Mouse (Mus musculus) CH12.LX (cell line): ENCODE measurements around the gene Nat14. TPM values are rescaled to one million over a fixed set of nuclear protein-coding genes. Genes with fewer than 3 reads are reported as not detected.

Experiments used
- DNase-seq: peaks from one replicate; pipeline ENCODE4 v3.0.0-alpha.2; 2013; ENCODE audit errors: extremely low read depth
- H3K27ac ChIP-seq: 2 replicates; pipeline ENCODE4 v1.5.1; 2012; ENCODE audit warnings: low read depth, mild to moderate bottlenecking, control low read depth, moderate library complexity; ENCODE audit not compliant: insufficient read depth
- H3K27me3 ChIP-seq: replicated peaks from 2 replicates; pipeline ENCODE3; 2012; ENCODE audit warnings: inconsistent platforms
- H3K36me3 ChIP-seq, 2 experiments: replicated peaks in 1 of 2; 2 replicates each; pipeline versions ENCODE3 to v1.6.1; 2012; ENCODE audit warnings: inconsistent platforms in 1 of 2, low read length in 1 of 2, mild to moderate bottlenecking in 1 of 2, mixed read lengths in 1 of 2, moderate library complexity in 1 of 2; ENCODE audit not compliant: control insufficient read depth in 1 of 2, insufficient read depth in 1 of 2
- H3K4me1 ChIP-seq, 2 experiments: 2 replicates each; pipeline ENCODE4 v1.6.1; 2012; ENCODE audit warnings: inconsistent platforms in 1 of 2, moderate library complexity in 1 of 2; ENCODE audit not compliant: insufficient read depth in 2 of 2, control insufficient read depth in 1 of 2
- H3K4me2 ChIP-seq: 2 replicates; pipeline ENCODE4 v1.6.1; 2012; ENCODE audit warnings: low read depth, mild to moderate bottlenecking, control low read depth; ENCODE audit not compliant: poor library complexity, insufficient read depth, severe bottlenecking
- H3K4me3 ChIP-seq, 3 experiments: fragments of 150-350 bp in 1 of 3; sonication (generic) in 1 of 3; replicated peaks in 1 of 3; 2 replicates each; pipeline versions ENCODE3 to v1.5.1; 2011 to 2012; ENCODE audit warnings: low read depth in 2 of 3, low read length in 2 of 3, mild to moderate bottlenecking in 2 of 3, moderate library complexity in 2 of 3, control low read depth in 1 of 3, improper control_type of control experiment in 1 of 3, inconsistent platforms in 1 of 3, mixed read lengths in 1 of 3; ENCODE audit not compliant: poor library complexity in 1 of 3
- H3K79me2 ChIP-seq: replicated peaks from 2 replicates; pipeline ENCODE4 v1.6.1; 2012; ENCODE audit warnings: mild to moderate bottlenecking, moderate library complexity; ENCODE audit not compliant: control insufficient read depth, poor library complexity, insufficient read depth, severe bottlenecking; ENCODE audit errors: extremely low read depth
- H3K9ac ChIP-seq: 2 replicates; pipeline ENCODE4 v1.6.1; 2012; ENCODE audit warnings: low read depth, mild to moderate bottlenecking, control low read depth, moderate library complexity; ENCODE audit not compliant: insufficient read depth
- H3K9me3 ChIP-seq: replicated peaks from 2 replicates; pipeline ENCODE3; 2012; ENCODE audit warnings: low read length, inconsistent platforms, mixed read lengths
- BHLHE40 ChIP-seq: IDR thresholded peaks from 2 replicates; pipeline ENCODE4 v1.6.1; 2011; ENCODE audit warnings: mild to moderate bottlenecking, low read depth, low read length, improper control_type of control experiment
- CHD2 ChIP-seq: IDR thresholded peaks from 2 replicates; pipeline ENCODE4 v1.6.1; 2011; ENCODE audit warnings: low read length, improper control_type of control experiment
- CTCF ChIP-seq, 2 experiments: IDR thresholded peaks in 1 of 2; conservative IDR thresholded peaks in 1 of 2; 2 replicates each; pipeline ENCODE4 v1.5.1; 2011 to 2012; ENCODE audit warnings: low read depth in 2 of 2, low read length in 2 of 2, improper control_type of control experiment in 1 of 2, inconsistent platforms in 1 of 2, mild to moderate bottlenecking in 1 of 2, moderate library complexity in 1 of 2
- ELF1 ChIP-seq: IDR thresholded peaks from 2 replicates; pipeline ENCODE4 v1.6.1; 2014; ENCODE audit warnings: low read depth, mild to moderate bottlenecking, inconsistent platforms, low read length, improper control_type of control experiment
- EP300 ChIP-seq: IDR thresholded peaks from 2 replicates; pipeline ENCODE4 v1.6.1; 2011; ENCODE audit warnings: low read length, improper control_type of control experiment
- GABPA ChIP-seq: IDR thresholded peaks from 2 replicates; pipeline ENCODE4 v1.6.1; 2012; ENCODE audit warnings: low read depth, low read length, improper control_type of control experiment, inconsistent platforms; ENCODE audit not compliant: insufficient replicate concordance
- HCFC1 ChIP-seq: IDR thresholded peaks from 2 replicates; pipeline ENCODE4 v1.6.1; 2012; ENCODE audit warnings: low read depth, mild to moderate bottlenecking, inconsistent platforms, low read length, improper control_type of control experiment
- IRF4 ChIP-seq: IDR thresholded peaks from 2 replicates; pipeline ENCODE4 v1.6.1; 2014; ENCODE audit warnings: low read depth, mild to moderate bottlenecking, inconsistent platforms, low read length, improper control_type of control experiment
- JUN ChIP-seq: IDR thresholded peaks from 2 replicates; pipeline ENCODE4 v1.6.1; 2011; ENCODE audit warnings: low read depth, mild to moderate bottlenecking, low read length, improper control_type of control experiment, moderate library complexity; ENCODE audit not compliant: insufficient read depth
- MAFK ChIP-seq: IDR thresholded peaks from 2 replicates; pipeline ENCODE4 v1.6.1; 2011; ENCODE audit warnings: low read length, improper control_type of control experiment; ENCODE audit not compliant: insufficient replicate concordance
- MAZ ChIP-seq: IDR thresholded peaks from 2 replicates; pipeline ENCODE4 v1.6.1; 2012; ENCODE audit warnings: low read depth, mild to moderate bottlenecking, inconsistent platforms, low read length, improper control_type of control experiment, moderate library complexity
- MEF2A ChIP-seq: IDR thresholded peaks from 2 replicates; pipeline ENCODE4 v1.6.1; 2014; ENCODE audit warnings: low read depth, mild to moderate bottlenecking, inconsistent platforms, low read length, improper control_type of control experiment, borderline replicate concordance
- NRF1 ChIP-seq: IDR thresholded peaks from 2 replicates; pipeline ENCODE4 v1.6.1; 2014; ENCODE audit warnings: low read depth, mild to moderate bottlenecking, inconsistent platforms, low read length, improper control_type of control experiment, moderate library complexity
- PAX5 ChIP-seq: IDR thresholded peaks from 2 replicates; pipeline ENCODE4 v1.6.1; 2012; ENCODE audit warnings: low read length, inconsistent platforms, mixed read lengths
- POLR2A ChIP-seq: IDR thresholded peaks from 2 replicates; pipeline ENCODE4 v1.6.1; 2011; ENCODE audit warnings: low read depth, mild to moderate bottlenecking, improper control_type of control experiment, low read length
- RAD21 ChIP-seq: IDR thresholded peaks from 2 replicates; pipeline ENCODE4 v1.6.1; 2011; ENCODE audit warnings: low read depth, mild to moderate bottlenecking, low read length, improper control_type of control experiment, moderate library complexity
- SMC3 ChIP-seq: IDR thresholded peaks from 2 replicates; pipeline ENCODE4 v1.6.1; 2011; ENCODE audit warnings: low read depth, low read length, improper control_type of control experiment
- TBP ChIP-seq: conservative IDR thresholded peaks from 2 replicates; pipeline ENCODE4 v1.6.1; 2011; ENCODE audit warnings: low read depth, low read length, improper control_type of control experiment
- UBTF ChIP-seq: IDR thresholded peaks from 2 replicates; pipeline ENCODE4 v1.6.1; 2012; ENCODE audit warnings: low read depth, mild to moderate bottlenecking, inconsistent platforms, low read length, improper control_type of control experiment, moderate library complexity
- USF1 ChIP-seq: IDR thresholded peaks from 2 replicates; pipeline ENCODE4 v1.6.1; 2014; ENCODE audit warnings: low read depth, mild to moderate bottlenecking, inconsistent platforms, low read length, improper control_type of control experiment
- ZC3H11A ChIP-seq: IDR thresholded peaks from 2 replicates; pipeline ENCODE4 v1.6.1; 2012; ENCODE audit warnings: low read depth, mild to moderate bottlenecking, inconsistent platforms, low read length, improper control_type of control experiment
- ZKSCAN1 ChIP-seq: IDR thresholded peaks from 2 replicates; pipeline ENCODE4 v1.6.1; 2012; ENCODE audit warnings: low read depth, inconsistent platforms, low read length, improper control_type of control experiment, borderline replicate concordance
- ZNF384 ChIP-seq: IDR thresholded peaks from 2 replicates; pipeline ENCODE4 v1.6.1; 2012; ENCODE audit warnings: low read depth, low read length, improper control_type of control experiment, inconsistent platforms
- dilution Hi-C: fragments of 300-500 bp; cut with MboI; formaldehyde crosslinking; loops from 2 replicates; pipeline ENCODE4 v1.14.3; 2020; ENCODE audit warnings: low sequenced_read_pairs; ENCODE audit not compliant: extremely low pct_unique_long_range_greater_than_20kb, extremely low pct_ligation_motif_present
- in situ Hi-C: fragments of 300-500 bp; cut with MboI; formaldehyde crosslinking; loops from 3 replicates; pipeline ENCODE4 v1.14.3; 2019; ENCODE audit warnings: low sequenced_read_pairs, low pct_ligation_motif_present, low pct_unique_long_range_greater_than_20kb, mixed read lengths
- polyA plus RNA-seq: library from polyadenylated mRNA; unstranded; fragments of >175 nt; gene quantifications from 2 replicates; pipeline ENCODE4 v1.2.1, GENCODE M21; 2012; ENCODE audit warnings: low read depth; ENCODE audit not compliant: insufficient read length
- total RNA-seq, 2 experiments: library from RNA; depleted of rRNA; stranded (reverse); fragments of 300-350 nt in 1 of 2; fragments of >200 nt in 1 of 2; gene quantifications; 2 replicates each; pipeline ENCODE4 v1.2.3; 2012 to 2014

Nat14 gene
- total and polyA plus RNA-seq, 3 experiments = 0.27 to 1.3 (median 0.97) TPM

DNA sequence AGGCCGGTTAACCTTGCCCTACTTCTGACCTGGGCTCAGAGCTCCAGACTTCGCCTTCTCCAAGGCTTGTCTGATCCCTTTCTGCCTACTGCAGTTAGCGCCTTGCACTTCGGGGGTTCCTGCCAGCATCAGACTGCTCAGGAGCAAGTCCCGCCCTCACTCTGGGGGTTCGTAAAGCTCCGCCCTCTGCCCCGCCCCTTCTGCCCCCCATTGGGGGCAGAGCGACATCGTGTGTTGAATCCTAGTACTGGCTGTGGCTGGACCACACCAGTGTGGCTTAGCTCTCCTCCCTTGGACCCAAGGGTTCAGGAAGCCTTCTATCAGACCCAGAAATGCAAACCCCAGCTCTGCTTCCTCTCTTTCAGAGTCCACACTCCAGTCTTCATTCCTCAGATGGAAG is 42.4 kb downstream of the Nat14 start, which contains the start of gene Sbk2:
Gene Sbk2, minus strand, starts transcription at position 135 of the 400 bp plus-strand sequence.
- Histone ChIP-seq H3K4me1 (peaks cover 0 to 4% of the 10 kb centered on the region in 2 experiments; a peak in 1 of 4 replicates), H3K9me3 (no peaks in the 10 kb centered on the region), H3K79me2 (no peaks in the 10 kb centered on the region), H3K27me3 (peaks cover 56% of the 10 kb centered on the region), H3K36me3 (no peaks in the 10 kb centered on the region), H3K4me3 (no peak within 1 kb of the TSS), H3K4me2 (no peak within 1 kb of the TSS), H3K27ac (no peak within 1 kb of the TSS)
- DNase-seq = peak; percentile 44
- TF ChIP-seq ZNF384 (no peak), NRF1 (no peak), MAZ (peak; percentile 66; the same call in 1 of the 2 replicates), SMC3 (peak; percentile 47), POLR2A (no peak), CHD2 (no peak), EP300 (no peak), IRF4 (no peak), ELF1 (0 out of 2 replicates have a peak, but pooled peaks have one; percentile 17), ZKSCAN1 (no peak), ZC3H11A (no peak), JUN (no peak), TBP (no peak), GABPA (no peak), CTCF (conservative IDR thresholded peaks at IDR 0.05 in 1 of 2, IDR thresholded peaks at IDR 0.05 in 1 of 2; ENCODE audit: low read depth in 2 of 2, low read length in 2 of 2) (peak in 1 of 2 experiments; percentile 82; a peak in 2 of 4 replicates), MAFK (no peak), PAX5 (no peak), UBTF (no peak), USF1 (no peak), RAD21 (peak; percentile 68), MEF2A (no peak), HCFC1 (no peak), BHLHE40 (no peak)
- TF ChIP-seq, all 38 proteins: peak for 5
- in situ Hi-C loops (no loop called here), dilution Hi-C loops (no loop called here)
- H3K9ac ChIP-seq = no peak within 1 kb of the TSS
